Mouse (Mus musculus) cerebellum, adult 2 months (tissue): ENCODE data around the gene Oasl1. TPM values are rescaled to one million over a fixed set of nuclear protein-coding genes. Genes with fewer than 3 reads are reported as not detected.
A peak's percentile ranks its signal among the peaks of the same experiment; 100 is the strongest.
"Not testable (repeated sequence)": the region's sequence is repeated elsewhere in the genome, so short reads cannot be mapped to it uniquely, and the experiment has no call there.

Experiments used
- DNase-seq, 2 experiments: peaks; one replicate each; pipeline ENCODE4 v3.0.0; 2021
- H3K27ac ChIP-seq: fragments of 200-500 bp; 2 replicates; pipeline ENCODE4 v1.5.1; 2012; ENCODE audit warnings: low read length, control low read depth, inconsistent platforms; ENCODE audit not compliant: insufficient read depth
- H3K27me3 ChIP-seq: fragments of 200-500 bp; 2 replicates; pipeline ENCODE4 v1.6.1; 2012; ENCODE audit warnings: inconsistent platforms, mild to moderate bottlenecking, low read length, moderate library complexity; ENCODE audit not compliant: control insufficient read depth, insufficient read depth
- H3K4me1 ChIP-seq: fragments of 200-500 bp; 2 replicates; pipeline ENCODE4 v1.6.1; 2011; ENCODE audit warnings: low read length; ENCODE audit not compliant: control insufficient read depth, insufficient read depth
- H3K4me3 ChIP-seq: fragments of 200-500 bp; replicated peaks from 2 replicates; pipeline ENCODE3; 2011; ENCODE audit warnings: mild to moderate bottlenecking, low read depth, low read length, control low read depth; ENCODE audit not compliant: insufficient read depth
- CTCF ChIP-seq: fragments of 200-500 bp; IDR thresholded peaks from 2 replicates; pipeline ENCODE4 v1.5.1; 2011; ENCODE audit warnings: low read depth, mild to moderate bottlenecking, control low read depth, low read length, moderate library complexity, borderline replicate concordance; ENCODE audit not compliant: insufficient read depth
- POLR2A ChIP-seq: fragments of 200-500 bp; IDR thresholded peaks from 2 replicates; pipeline ENCODE4 v1.6.1; 2011; ENCODE audit warnings: low read length, control low read depth, borderline replicate concordance; ENCODE audit not compliant: insufficient read depth
- WGBS: fragments of 180-500 bp; shearing (Covaris S2); methylation state at CpG from one replicate; pipeline ENCODE4 v1.1.7; 2018; 5-methylcytosine and 5-hydroxymethylcytosine counted together
- polyA plus RNA-seq: library from polyadenylated mRNA; depleted of rRNA; stranded (reverse); fragments of >200 nt; gene quantifications from 2 replicates; pipeline ENCODE4 v1.2.3, GENCODE M21; 2012

Oasl1 gene
- polyA plus RNA-seq, 1 experiment: 0.46 TPM

DNA sequence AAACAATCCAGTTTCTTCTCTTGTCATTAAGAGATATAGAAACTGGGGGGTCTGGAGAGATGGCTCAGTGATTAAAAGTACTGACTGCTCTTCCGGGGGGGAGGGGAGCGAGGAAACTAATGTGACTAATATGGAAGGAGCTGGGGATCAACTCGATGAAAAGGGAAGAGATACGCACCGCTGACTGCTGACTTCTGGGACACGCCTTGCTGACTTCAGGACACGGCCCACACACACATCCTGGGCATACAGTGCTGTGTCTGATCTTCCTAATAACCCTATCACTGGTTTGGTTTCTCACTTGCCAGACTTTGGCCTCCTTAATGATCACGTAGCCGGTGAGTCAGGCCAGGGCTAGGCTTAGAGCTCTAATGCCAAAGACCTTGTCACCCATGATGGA is 3.7 kb downstream of the Oasl1 start:
- Histone ChIP-seq H3K4me3 (no peak overlapping the region), H3K27me3 (no peaks in the 10 kb centered on the region), H3K4me1 (peaks cover 4% of the 10 kb centered on the region; the same call in 1 of the 2 replicates), H3K27ac (no peak overlapping the region)
- WGBS: 64% methylated on average over 9 of the region's 9 CpGs
- no peak for DNase-seq
- no peak for TF ChIP-seq CTCF
- no peak for TF ChIP-seq POLR2A

GRCm38 (mm10) chr5:114931626-114932025 is 8.6 kb downstream of the Oasl1 start:
- Histone ChIP-seq H3K4me3 (no peak overlapping the region), H3K27ac (no peak overlapping the region), H3K4me1 (no peaks in the 10 kb centered on the region), H3K27me3 (no peaks in the 10 kb centered on the region)
- DNase-seq: no peak
- TF ChIP-seq CTCF (no peak), POLR2A (no peak)
- WGBS: 64% methylated on average over 5 of the region's 5 CpGs

DNA sequence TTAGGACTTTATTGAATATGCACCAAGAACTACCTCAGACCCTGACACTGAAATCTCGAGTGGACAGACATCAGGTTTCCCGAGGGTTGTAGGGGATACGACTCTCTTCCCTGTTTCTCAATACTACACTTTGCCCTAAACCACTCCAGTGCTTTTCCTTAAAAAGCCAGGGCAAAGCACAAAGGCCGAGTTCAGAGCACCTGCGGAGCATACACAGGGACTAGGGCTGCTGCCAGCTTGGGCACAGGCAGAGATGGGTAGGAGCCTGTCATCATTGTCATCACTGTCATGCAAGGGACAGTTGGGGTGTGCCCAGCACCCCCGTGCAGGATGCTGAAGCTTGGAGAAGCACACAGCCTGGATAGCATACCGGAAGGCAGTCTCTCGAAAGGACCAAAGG is 10.2 kb downstream of the Oasl1 start:
- H3K4me3 ChIP-seq: no peak overlapping the region
- WGBS: 73% methylated on average over 8 of the region's 8 CpGs
- H3K4me1 ChIP-seq: no peaks in the 10 kb centered on the region
- no peak for TF ChIP-seq CTCF
- TF ChIP-seq POLR2A: no peak
- H3K27ac ChIP-seq: no peak overlapping the region
- H3K27me3 ChIP-seq: no peaks in the 10 kb centered on the region
- DNase-seq: no peak

- no peak overlapping the region for H3K4me3 ChIP-seq
- no peak overlapping the region for H3K27ac ChIP-seq
- DNase-seq: no peak
- 24% methylated on average over 3 of the region's 3 CpGs for WGBS
- H3K27me3 ChIP-seq: no peaks in the 10 kb centered on the region
- no peaks in the 10 kb centered on the region for H3K4me1 ChIP-seq
- TF ChIP-seq CTCF (no peak), POLR2A (no peak)
These were observed 12.8 kb downstream of the Oasl1 start for GRCm38 (mm10) chr5:114935838-114936237.

DNA sequence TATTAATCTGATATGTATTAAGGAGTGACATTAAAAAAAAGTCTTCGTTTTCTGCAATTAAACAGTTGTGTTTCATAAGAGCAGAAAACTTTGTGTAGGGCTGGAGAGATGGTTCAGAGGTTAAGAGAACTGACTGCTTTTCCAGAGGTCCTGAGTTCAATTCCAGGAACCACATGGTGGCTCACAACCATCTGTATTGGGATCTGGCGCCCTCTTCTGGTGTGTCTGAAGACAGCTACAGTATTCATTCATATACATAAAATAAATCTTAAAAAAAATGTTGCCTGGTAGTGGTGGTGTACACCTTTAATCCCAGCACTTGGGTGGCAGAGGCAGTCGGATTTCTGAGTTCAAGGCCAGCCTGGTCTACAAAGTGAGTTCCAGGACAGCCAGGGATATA is 18.1 kb downstream of the Oasl1 start:
- H3K27me3 ChIP-seq, H3K27ac ChIP-seq, H3K4me1 ChIP-seq, DNase-seq, H3K4me3 ChIP-seq: not testable (repeated sequence)
- WGBS: 64% methylated on average over 3 of the region's 3 CpGs

GRCm38 (mm10) chr5:114942074-114942765 is 19.2 kb downstream of the Oasl1 start, which contains the start of gene 2210016L21Rik:
Gene 2210016L21Rik (plus strand): TSS chr5:114942158.
- WGBS: 1% methylated on average over 39 of the region's 39 CpGs
- Histone ChIP-seq H3K4me3 (peak within 1 kb of the TSS; percentile 93), H3K27ac (peak within 1 kb of the TSS; percentile 85), H3K4me1 (peaks cover 4% of the 10 kb centered on the region; the same call in 1 of the 2 replicates), H3K27me3 (no peaks in the 10 kb centered on the region)
- TF ChIP-seq CTCF (no peak), POLR2A (peak; percentile 86)
- peak; percentile 87 to 89 for DNase-seq

- peaks cover 4% of the 10 kb centered on the region; the same call in 1 of the 2 replicates for H3K4me1 ChIP-seq
- H3K4me3 ChIP-seq: peak overlapping the region; percentile 93
- H3K27ac ChIP-seq: peak overlapping the region; percentile 85; the same call in 1 of the 2 replicates
- no peak for TF ChIP-seq CTCF
- no peaks in the 10 kb centered on the region for H3K27me3 ChIP-seq
- WGBS: 11% methylated on average over 4 of the region's 4 CpGs
- no peak for DNase-seq
These were observed 19.7 kb downstream of the Oasl1 start for GRCm38 (mm10) chr5:114942766-114943130.

DNA sequence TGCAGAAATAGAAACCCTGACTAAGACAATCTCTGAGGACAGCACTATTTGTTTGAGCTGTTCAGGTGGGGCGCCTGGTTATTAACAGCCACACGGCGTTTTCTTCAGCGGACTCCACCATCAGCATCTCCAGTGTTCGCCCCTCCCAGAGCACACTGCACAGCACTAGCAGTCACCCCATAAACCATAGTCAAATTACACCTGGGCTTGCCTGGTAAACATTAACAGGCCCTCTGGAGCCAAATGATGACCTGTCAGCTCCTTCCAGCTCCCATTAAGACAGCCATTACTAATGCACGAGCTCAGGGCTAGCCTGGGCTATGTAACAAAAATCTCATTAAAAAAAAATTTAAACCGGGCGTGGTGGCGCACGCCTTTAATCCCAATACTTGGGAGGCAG is 22.0 kb downstream of the Oasl1 start:
- H3K4me3 ChIP-seq: no peak overlapping the region
- no peak for DNase-seq
- no peak for TF ChIP-seq POLR2A
- TF ChIP-seq CTCF: no peak
- no peak overlapping the region for H3K27ac ChIP-seq
- WGBS: 97% methylated on average over 10 of the region's 10 CpGs
- H3K27me3 ChIP-seq: no peaks in the 10 kb centered on the region
- H3K4me1 ChIP-seq: peaks cover 22% of the 10 kb centered on the region
